ENCODE assay signal across 8 mouse cellular contexts in genomic region chrX:77796238-77796835, GRCm38 (mm10). TPM values are rescaled to one million over a fixed set of nuclear protein-coding genes. Genes with fewer than 3 reads are reported as not detected.
A peak's percentile ranks its signal among the peaks of the same experiment; 100 is the strongest.
DNase-seq lines count a peak whose midpoint lies in the region; ATAC-seq lines count a peak whose summit lies in the region.

Prkx (minus strand) TSS chrX:77796278.

- H3K27ac ChIP-seq in embryonic facial prominence, embryonic 15.5 days (replicated peaks) = peak within 1 kb of the TSS; percentile 86
- no peak within 1 kb of the TSS for H3K27ac ChIP-seq in hindbrain, embryonic 11.5 days (ENCODE audit: low read depth, low read length)
- peak within 1 kb of the TSS; percentile 85 for H3K27ac ChIP-seq in midbrain, embryonic 15.5 days

- WGBS in embryonic facial prominence, embryonic 15.5 days = 19% methylated on average over 17 of the region's 19 CpGs
- 17% methylated on average over 15 of the region's 19 CpGs for WGBS in hindbrain, embryonic 11.5 days
- WGBS in midbrain, embryonic 15.5 days = 28% methylated on average over 19 of the region's 19 CpGs

- no peaks in the 10 kb centered on the region for H3K27me3 ChIP-seq in embryonic facial prominence, embryonic 15.5 days
- H3K27me3 ChIP-seq in hindbrain, embryonic 11.5 days (ENCODE audit: control insufficient read depth, insufficient read depth, low read length) = no peaks in the 10 kb centered on the region
- no peaks in the 10 kb centered on the region for H3K27me3 ChIP-seq in midbrain, embryonic 15.5 days (replicated peaks)

- no peak for DNase-seq in frontal cortex, postnatal 10 days (ENCODE audit: low spot score in 2 of 2)
- DNase-seq in R1 (ENCODE audit: low read depth, low spot score) = peak; percentile 86
- DNase-seq in hindbrain, embryonic 11.5 days (ENCODE audit: low spot score) = peak; percentile 47
- DNase-seq in left cerebral cortex, postnatal 4 days = no peak
- DNase-seq in testis, postnatal 14 days (ENCODE audit: low spot score) = peak; percentile 32

- peak within 1 kb of the TSS; percentile 40 for H3K9ac ChIP-seq in embryonic facial prominence, embryonic 15.5 days
- peak within 1 kb of the TSS; percentile 60 for H3K9ac ChIP-seq in hindbrain, embryonic 11.5 days (ENCODE audit: low read depth, low read length)
- peak within 1 kb of the TSS; percentile 61 for H3K9ac ChIP-seq in midbrain, embryonic 15.5 days

- peak within 1 kb of the TSS; percentile 54 for H3K4me2 ChIP-seq in embryonic facial prominence, embryonic 15.5 days (replicated peaks)
- peak within 1 kb of the TSS; percentile 52 for H3K4me2 ChIP-seq in hindbrain, embryonic 11.5 days (replicated peaks; ENCODE audit: low read depth, low read length)
- H3K4me2 ChIP-seq in midbrain, embryonic 15.5 days = peak within 1 kb of the TSS; percentile 72

- no peaks in the 10 kb centered on the region for H3K9me3 ChIP-seq in embryonic facial prominence, embryonic 15.5 days (replicated peaks)
- H3K9me3 ChIP-seq in hindbrain, embryonic 11.5 days (ENCODE audit: control insufficient read depth, low read length) = no peaks in the 10 kb centered on the region
- no peaks in the 10 kb centered on the region for H3K9me3 ChIP-seq in midbrain, embryonic 15.5 days

- 0 out of 2 replicates have a peak, but pooled peaks cover 4% of the 10 kb centered on the region for H3K4me1 ChIP-seq in embryonic facial prominence, embryonic 15.5 days
- H3K4me1 ChIP-seq in hindbrain, embryonic 11.5 days (replicated peaks; ENCODE audit: control insufficient read depth, insufficient read depth, low read length) = no peaks in the 10 kb centered on the region
- peaks cover 12% of the 10 kb centered on the region; the same call in 1 of the 2 replicates for H3K4me1 ChIP-seq in midbrain, embryonic 15.5 days

- peak within 1 kb of the TSS; percentile 60 for H3K4me3 ChIP-seq in embryonic facial prominence, embryonic 15.5 days (replicated peaks)
- peak within 1 kb of the TSS; percentile 59 for H3K4me3 ChIP-seq in hindbrain, embryonic 11.5 days (ENCODE audit: low read depth, low read length)
- H3K4me3 ChIP-seq in midbrain, embryonic 15.5 days = peak within 1 kb of the TSS; percentile 67

- ATAC-seq in frontal cortex, adult (ENCODE audit: low TSS enrichment) = peak; percentile 69
- peak; percentile 61 for ATAC-seq in embryonic facial prominence, embryonic 15.5 days (ENCODE audit: insufficient number of reproducible peaks, low FRiP score, low TSS enrichment, low read depth)
- peak; percentile 84 for ATAC-seq in hindbrain, embryonic 11.5 days (ENCODE audit: low FRiP score)
- ATAC-seq in midbrain, embryonic 15.5 days (replicated peaks) = peak; percentile 89

- intact Hi-C loops in left cerebral cortex, postnatal 4 days (cut with DNase I) = no loop called here

- no peaks in the 10 kb centered on the region for H3K36me3 ChIP-seq in embryonic facial prominence, embryonic 15.5 days
- no peaks in the 10 kb centered on the region for H3K36me3 ChIP-seq in hindbrain, embryonic 11.5 days (ENCODE audit: control insufficient read depth, insufficient read depth, low read length)
- H3K36me3 ChIP-seq in midbrain, embryonic 15.5 days (replicated peaks) = no peaks in the 10 kb centered on the region

RNA-seq across cellular contexts. Expression of gene Prkx, which starts in this region (rescaled TPM):
- 14.8 and 17.1 TPM in 2 replicates for polyA plus RNA-seq in embryonic facial prominence, embryonic 15.5 days (2015; fragmentation: Nextera tagmentation; extraction: Ambion mirVana)
- 21.2 and 22.2 TPM in 2 replicates for polyA plus RNA-seq in hindbrain, embryonic 11.5 days (2014; fragmentation: Nextera tagmentation; extraction: Ambion mirVana)
- 10 to 100 TPM; 20.2 to 24.8 TPM for total RNA-seq in left cerebral cortex, postnatal 4 days (2021)
- 26.1 and 27.0 TPM in 2 replicates for polyA plus RNA-seq in midbrain, embryonic 15.5 days (2015; fragmentation: Nextera tagmentation; extraction: Ambion mirVana)

Comparison
In these comparisons a context has a peak if more than half of its experiments do, and no peak if none do; other contexts are left out.
1. DNase-seq: peak in R1 (single experiment), hindbrain, embryonic 11.5 days (single experiment) and testis, postnatal 14 days (single experiment); none in frontal cortex, postnatal 10 days (0 of 2) and left cerebral cortex, postnatal 4 days (single experiment).
2. Peak in every context shown above with its lines, with median percentiles within 50 percentile points of each other: ATAC-seq, H3K4me2 ChIP-seq, H3K4me3 ChIP-seq and H3K9ac ChIP-seq.